Mouse (Mus musculus) small intestine, adult 10 weeks (tissue): Measurements from ENCODE around the gene Pxt1. TPM values are rescaled to one million over a fixed set of nuclear protein-coding genes. Genes with fewer than 3 reads are reported as not detected.

ENCODE experiments used
- polyA plus RNA-seq: library from polyadenylated mRNA; stranded (reverse); fragments of 350-450 nt; fragmentation: Illumina TruSeq; extraction: RNeasy Lipid Tissue Mini Kit (QIAGEN cat#74804); gene quantifications from one replicate; pipeline ENCODE4 v1.2.3, GENCODE M21; 2014; ENCODE audit warnings: low replicate concordance

Gene Pxt1
- polyA plus RNA-seq: not detected

DNA sequence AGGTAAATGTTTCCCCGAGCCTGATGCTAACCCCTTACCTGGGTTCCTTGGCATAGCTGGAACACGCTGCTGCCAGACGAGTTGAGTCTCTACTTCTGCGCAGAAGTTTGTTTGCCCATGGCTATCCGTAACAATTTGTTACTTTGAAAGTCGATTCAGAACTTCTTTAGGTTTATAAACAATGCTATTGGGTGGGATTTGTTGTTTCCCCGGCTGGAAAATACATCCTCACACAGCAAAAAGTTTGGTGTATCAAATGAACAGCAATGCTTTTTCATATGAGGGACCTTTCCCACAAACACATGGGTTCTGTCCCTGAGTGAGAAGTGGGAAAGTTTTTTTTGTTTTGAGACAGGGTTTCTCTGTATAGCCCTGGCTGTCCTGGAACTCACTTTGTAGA is at the start of gene Pxt1:
TSS of gene Pxt1 (minus strand) at position 101 of the 400 bp plus-strand sequence.

DNA sequence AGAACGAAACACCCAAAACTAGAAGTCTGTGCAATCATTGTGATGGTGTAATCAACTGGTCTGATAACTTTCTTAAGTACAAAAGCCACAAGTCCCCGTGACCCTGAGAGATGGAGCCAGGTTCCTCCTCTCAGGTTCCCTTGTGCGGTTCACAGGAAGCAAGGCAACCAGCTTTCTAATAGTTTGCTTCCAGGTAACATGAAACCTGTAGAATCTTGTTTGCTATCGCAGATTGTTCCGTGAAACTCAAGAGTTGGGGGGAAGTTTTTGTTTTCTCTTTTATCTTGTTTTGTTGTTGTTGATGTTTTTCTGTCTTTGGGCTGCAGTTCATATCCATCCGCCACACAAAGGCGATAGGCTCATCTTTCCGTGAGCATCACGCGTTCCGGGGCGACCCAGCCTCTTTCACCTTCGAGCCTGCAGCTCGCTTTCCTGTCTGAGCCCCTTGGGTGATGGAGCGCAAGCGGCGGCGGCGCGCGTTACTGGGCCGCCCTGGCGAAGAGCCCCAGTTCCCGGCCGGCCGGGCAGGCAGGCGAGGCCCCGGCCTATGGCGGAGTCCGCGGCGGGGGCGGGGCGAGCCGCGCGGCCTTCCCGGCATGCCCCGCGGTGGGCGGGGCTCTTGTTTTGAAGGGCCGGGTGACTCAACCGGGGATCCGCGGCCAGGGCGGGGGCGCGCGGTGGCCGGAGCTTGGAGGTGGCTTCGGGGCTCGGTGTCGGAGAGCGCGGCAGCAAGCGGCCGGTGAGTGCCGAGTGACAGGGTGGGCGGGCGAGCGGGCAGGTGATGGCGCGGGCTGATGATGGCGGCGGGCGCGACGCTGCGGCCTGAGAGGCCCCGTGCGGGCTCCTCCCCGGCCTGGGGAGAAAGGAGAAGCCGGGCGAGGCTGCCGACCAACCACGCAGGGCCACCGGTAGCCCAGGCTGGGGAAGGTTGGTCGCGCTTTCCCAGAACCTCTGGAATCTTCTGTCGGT is 8.5 kb upstream of the Pxt1 start, which contains the start of gene Kctd20:
TSS of gene Kctd20 (plus strand) at position 120 of the 969 bp plus-strand sequence.

DNA sequence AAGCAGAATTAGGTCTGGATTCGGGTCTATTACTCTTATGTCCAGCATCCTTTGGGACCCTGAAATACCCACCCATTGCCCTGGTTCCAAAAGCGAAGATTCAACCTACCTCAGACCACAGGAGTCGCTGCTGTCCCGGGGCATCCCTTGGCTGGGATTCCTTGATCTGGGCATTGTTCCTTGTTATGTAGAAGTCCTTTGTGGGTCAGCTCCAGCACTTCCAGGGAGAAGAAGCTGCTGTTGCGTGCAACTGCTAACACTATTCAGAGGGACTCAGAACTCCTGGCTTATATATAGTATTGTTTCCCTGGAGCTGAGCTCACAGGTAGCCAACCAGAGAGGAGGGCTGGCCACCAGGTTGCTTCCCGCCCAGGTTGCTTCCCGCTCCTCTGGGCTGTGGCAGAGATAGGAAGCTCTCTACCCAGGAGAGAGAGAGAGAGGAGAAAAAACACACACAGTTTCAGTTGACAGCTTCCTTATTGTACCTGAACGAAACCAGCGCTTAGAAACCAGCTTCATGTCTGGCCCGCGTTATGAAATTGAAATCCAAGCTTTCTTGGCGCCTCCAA is 28.5 kb downstream of the Pxt1 start, which contains the start of gene 4930539E08Rik:
TSS of gene 4930539E08Rik (minus strand) at position 265 of the 569 bp plus-strand sequence.

Other genes with a start within 250 kb of the Pxt1 start
- 1.7 TPM for gene AC170998.1, start 217.8 kb downstream of the Pxt1 start, polyA plus RNA-seq
- gene Mapk13, start 174.5 kb downstream of the Pxt1 start, polyA plus RNA-seq: 3.9 TPM
- 34.0 TPM for gene Brpf3, start 142.8 kb downstream of the Pxt1 start, polyA plus RNA-seq
- gene Pnpla1, start 85.4 kb downstream of the Pxt1 start, polyA plus RNA-seq: 0.33 TPM
- gene 4930539E08Rik, start 28.5 kb downstream of the Pxt1 start, polyA plus RNA-seq: 19.5 TPM
- 24.6 TPM for gene Kctd20, start 8.1 kb upstream of the Pxt1 start, polyA plus RNA-seq
- 155 TPM for gene Stk38, start 64.2 kb upstream of the Pxt1 start, polyA plus RNA-seq
- gene Srsf3, start 88.8 kb upstream of the Pxt1 start, polyA plus RNA-seq: 477 TPM
- gene Cdkn1a, start 147.1 kb upstream of the Pxt1 start, polyA plus RNA-seq: 96.2 TPM
- not detected for gene Rab44, start 170.3 kb upstream of the Pxt1 start, polyA plus RNA-seq